Mouse (Mus musculus) frontal cortex, postnatal 25 days (tissue): ENCODE results near the gene Epx.
"Not testable (repeated sequence)": the region's sequence is repeated elsewhere in the genome, so short reads cannot be mapped to it uniquely, and the experiment has no call there.

Source experiments
- DNase-seq, 2 experiments: peaks; one replicate each; pipeline ENCODE4 v3.0.0; 2022; ENCODE audit warnings: low spot score in 2 of 2

Epx gene

GRCm38 (mm10) chr11:87875436-87875835 is at the start of gene Epx:
Gene Epx (minus strand): TSS chr11:87875536.
- DNase-seq: no peak

- no peak for DNase-seq
Observed at GRCm38 (mm10) chr11:87920966-87921365, 45.6 kb upstream of the Epx start, which contains the start of gene Olfr464. Gene Olfr464 (minus strand): TSS chr11:87920967.

GRCm38 (mm10) chr11:87920301-87920700 is 45.0 kb upstream of the Epx start:
- no peak for DNase-seq

- no peak for DNase-seq
Observed at GRCm38 (mm10) chr11:87916005-87916404, 40.7 kb upstream of the Epx start.

GRCm38 (mm10) chr11:87904331-87904730 is 29.0 kb upstream of the Epx start:
- DNase-seq: no peak

GRCm38 (mm10) chr11:87897287-87897686 is 22.0 kb upstream of the Epx start, which contains the start of gene Olfr463:
Gene Olfr463 (minus strand): TSS chr11:87897387.
- DNase-seq: no peak

GRCm38 (mm10) chr11:87892168-87892567 is 16.8 kb upstream of the Epx start, which contains the start of gene Olfr462:
Gene Olfr462 (minus strand): TSS chr11:87892268.
- DNase-seq: no peak

GRCm38 (mm10) chr11:87884856-87885255 is 9.5 kb upstream of the Epx start:
- no peak for DNase-seq

GRCm38 (mm10) chr11:87883493-87883892 is 8.2 kb upstream of the Epx start:
- no peak for DNase-seq

GRCm38 (mm10) chr11:87881714-87882113 is 6.4 kb upstream of the Epx start:
- no peak for DNase-seq

- no peak for DNase-seq
Observed at GRCm38 (mm10) chr11:87879826-87880225, 4.5 kb upstream of the Epx start.

- DNase-seq: no peak
Observed at GRCm38 (mm10) chr11:87871766-87872165, 3.6 kb downstream of the Epx start.

- DNase-seq: no peak
Observed at GRCm38 (mm10) chr11:87870096-87870495, 5.2 kb downstream of the Epx start.

- not testable (repeated sequence) for DNase-seq
Observed at GRCm38 (mm10) chr11:87866891-87867290, 8.4 kb downstream of the Epx start.

- no peak for DNase-seq
Observed at GRCm38 (mm10) chr11:87862805-87863204, 12.5 kb downstream of the Epx start.

GRCm38 (mm10) chr11:87860426-87860825 is 14.9 kb downstream of the Epx start:
- no peak for DNase-seq

- DNase-seq: no peak
Observed at GRCm38 (mm10) chr11:87859273-87859672, 16.1 kb downstream of the Epx start.

- DNase-seq: no peak
Observed at GRCm38 (mm10) chr11:87854550-87854949, 20.8 kb downstream of the Epx start.

GRCm38 (mm10) chr11:87853597-87853954 is 21.8 kb downstream of the Epx start:
- DNase-seq: peak; percentile 7 to 18

- DNase-seq: peak; percentile 86 to 89
Observed at GRCm38 (mm10) chr11:87852690-87853596, 22.4 kb downstream of the Epx start, which contains the start of gene Mks1. Gene Mks1 (plus strand): TSS chr11:87853215.

- no peak for DNase-seq
Observed at GRCm38 (mm10) chr11:87847884-87848283, 27.5 kb downstream of the Epx start.

- DNase-seq: no peak
Observed at GRCm38 (mm10) chr11:87846968-87847600, 28.3 kb downstream of the Epx start.

GRCm38 (mm10) chr11:87841436-87841835 is 33.9 kb downstream of the Epx start:
- no peak for DNase-seq
